Mouse (Mus musculus): ENCODE data around the gene Depdc5. TPM values are rescaled to one million over a fixed set of nuclear protein-coding genes. Genes with fewer than 3 reads are reported as not detected.
"Not testable (repeated sequence)": the region's sequence is repeated elsewhere in the genome, so short reads cannot be mapped to it uniquely, and the experiment has no call there.

Gene Depdc5
- polyA plus RNA-seq, 1 experiment from 2014 or later = 32.8 TPM

DNA sequence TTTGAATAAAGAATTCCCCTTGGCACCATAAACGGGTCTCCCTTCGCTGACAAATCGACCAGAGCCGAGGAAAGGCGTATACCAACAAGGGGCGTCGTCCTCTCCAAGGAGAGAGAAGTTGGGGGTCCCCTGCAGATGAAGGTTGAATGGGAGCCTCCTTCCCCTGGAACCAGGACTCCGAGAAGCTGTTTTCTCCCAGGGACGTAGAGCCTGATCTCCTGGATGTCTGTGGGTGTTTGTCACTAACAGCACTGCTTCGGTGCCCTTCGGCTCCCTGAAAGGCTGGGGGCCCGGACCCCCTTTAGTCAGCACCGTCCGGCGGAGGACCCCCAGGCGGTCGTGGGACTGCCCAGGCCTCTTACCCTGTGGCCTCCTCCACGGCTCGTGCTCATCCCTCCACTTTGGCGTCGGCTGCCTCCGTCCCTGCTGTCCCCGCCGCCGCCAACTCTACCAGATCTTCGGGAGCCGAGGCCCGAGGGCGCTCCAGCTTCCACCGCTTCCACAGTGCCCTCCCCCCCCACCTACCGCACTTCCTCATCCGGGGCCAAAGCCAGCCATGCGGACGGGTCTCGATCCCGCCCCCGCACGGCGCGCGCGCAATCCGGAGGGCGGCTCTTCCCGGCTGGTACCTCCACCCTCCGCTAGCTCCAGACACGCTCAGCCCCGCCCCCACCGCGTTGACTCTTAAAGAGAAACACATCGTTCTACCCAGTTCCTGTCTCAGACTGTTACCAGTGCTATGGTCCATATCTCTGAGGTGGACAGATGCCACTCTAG is 9.6 kb upstream of the Depdc5 start, which contains the start of gene Prr14l:
Gene Prr14l, minus strand, starts transcription at position 526 of the 777 bp plus-strand sequence.
- H3K27me3 ChIP-seq = no peaks in the 10 kb centered on the region
- peak within 1 kb of the TSS; percentile 66 for H3K4me2 ChIP-seq
- H3K4me1 ChIP-seq = peaks cover 35% of the 10 kb centered on the region
- H3K9ac ChIP-seq = peak within 1 kb of the TSS; percentile 97
- H3K27ac ChIP-seq = peak within 1 kb of the TSS; percentile 77
- ATAC-seq = peak; percentile 97
- H3K9me3 ChIP-seq (replicated peaks) = no peaks in the 10 kb centered on the region
- H3K4me3 ChIP-seq = peak within 1 kb of the TSS; percentile 95
- H3K36me3 ChIP-seq (ENCODE audit: poor library complexity, severe bottlenecking) = peaks cover 8% of the 10 kb centered on the region
- WGBS = under 1% methylated on average over 30 of the region's 51 CpGs

DNA sequence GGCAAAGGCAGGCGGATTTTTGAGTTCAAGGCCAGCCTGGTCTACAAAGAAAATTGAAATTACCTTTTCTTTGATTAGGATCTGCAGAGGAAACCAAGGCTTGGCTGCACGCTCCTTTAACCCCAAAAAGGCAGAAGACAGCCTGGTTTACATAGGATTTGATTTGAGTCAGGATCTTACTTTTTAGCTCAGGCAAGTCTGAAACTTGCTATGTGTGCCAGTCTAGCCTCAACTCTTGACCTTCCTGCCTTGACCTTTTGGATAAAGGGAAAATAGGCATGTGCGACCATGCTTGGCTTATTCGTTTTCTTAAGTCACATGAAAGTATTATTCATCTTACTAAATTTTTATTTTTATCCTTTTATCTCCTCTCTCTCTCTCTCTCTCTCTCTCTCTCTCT is 8.7 kb upstream of the Depdc5 start:
- no peak overlapping the region for H3K4me2 ChIP-seq
- H3K4me1 ChIP-seq = peaks cover 35% of the 10 kb centered on the region
- no peak overlapping the region for H3K9ac ChIP-seq
- no peaks in the 10 kb centered on the region for H3K27me3 ChIP-seq
- ATAC-seq = no peak
- H3K4me3 ChIP-seq = no peak overlapping the region
- H3K9me3 ChIP-seq (replicated peaks) = no peaks in the 10 kb centered on the region
- 89% methylated on average over 4 of the region's 4 CpGs for WGBS
- peaks cover 8% of the 10 kb centered on the region for H3K36me3 ChIP-seq (ENCODE audit: poor library complexity, severe bottlenecking)
- no peak overlapping the region for H3K27ac ChIP-seq

DNA sequence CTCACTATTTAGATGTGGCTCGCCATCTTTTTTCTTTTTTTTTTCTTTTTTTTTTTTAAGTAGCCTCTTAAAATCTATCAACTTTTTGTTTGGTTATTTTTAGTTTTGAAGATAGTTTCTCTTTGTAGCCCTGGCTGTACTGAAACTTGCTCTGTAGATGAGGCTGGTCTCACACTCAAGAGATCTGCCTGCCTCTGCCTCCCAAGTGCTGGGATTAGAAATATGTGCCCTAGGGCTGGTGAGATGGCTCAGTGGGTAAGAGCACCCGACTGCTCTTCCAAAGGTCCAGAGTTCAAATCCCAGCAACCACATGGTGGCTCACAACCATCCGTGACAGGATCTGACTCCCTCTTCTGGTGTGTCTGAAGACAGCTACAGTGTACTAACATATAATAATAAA is 8.2 kb upstream of the Depdc5 start:
- not testable (repeated sequence) for H3K36me3 ChIP-seq (ENCODE audit: poor library complexity, severe bottlenecking); H3K27me3 ChIP-seq; H3K4me3 ChIP-seq; ATAC-seq; H3K9me3 ChIP-seq (replicated peaks); H3K4me2 ChIP-seq; H3K9ac ChIP-seq; H3K27ac ChIP-seq
- H3K4me1 ChIP-seq = peaks cover 35% of the 10 kb centered on the region
- 89% methylated on average over 3 of the region's 3 CpGs for WGBS

DNA sequence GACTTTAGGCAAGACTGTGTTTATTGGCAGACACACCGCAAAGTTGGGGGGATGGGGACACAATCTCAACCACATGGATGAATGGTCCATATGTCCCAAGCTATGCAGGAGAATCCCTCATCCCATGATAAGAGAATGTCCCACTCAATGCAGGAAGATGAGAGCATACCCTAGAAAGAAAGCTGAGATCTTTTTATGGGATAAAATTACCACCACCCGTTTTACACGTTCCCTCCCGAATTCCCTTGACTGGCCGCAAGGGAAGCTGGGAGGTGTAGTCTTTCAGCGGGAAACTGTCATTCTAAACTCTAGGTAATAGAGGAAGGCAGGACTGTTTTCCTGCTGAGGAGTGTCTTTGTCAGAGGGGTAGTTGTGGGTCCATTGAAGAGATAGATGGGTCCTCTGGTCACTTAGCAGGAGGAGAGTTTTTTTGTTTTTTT is 5.7 kb upstream of the Depdc5 start:
- Histone ChIP-seq H3K4me3 (peak overlapping the region; percentile 47), H3K36me3 (ENCODE audit: poor library complexity, severe bottlenecking) (no peaks in the 10 kb centered on the region), H3K27me3 (no peaks in the 10 kb centered on the region), H3K9me3 (replicated peaks) (no peaks in the 10 kb centered on the region), H3K9ac (peak overlapping the region; percentile 63), H3K4me1 (peaks cover 14% of the 10 kb centered on the region), H3K4me2 (peak overlapping the region; percentile 60), H3K27ac (no peak overlapping the region)
- no peak for ATAC-seq
- 5% methylated on average over 6 of the region's 6 CpGs for WGBS

DNA sequence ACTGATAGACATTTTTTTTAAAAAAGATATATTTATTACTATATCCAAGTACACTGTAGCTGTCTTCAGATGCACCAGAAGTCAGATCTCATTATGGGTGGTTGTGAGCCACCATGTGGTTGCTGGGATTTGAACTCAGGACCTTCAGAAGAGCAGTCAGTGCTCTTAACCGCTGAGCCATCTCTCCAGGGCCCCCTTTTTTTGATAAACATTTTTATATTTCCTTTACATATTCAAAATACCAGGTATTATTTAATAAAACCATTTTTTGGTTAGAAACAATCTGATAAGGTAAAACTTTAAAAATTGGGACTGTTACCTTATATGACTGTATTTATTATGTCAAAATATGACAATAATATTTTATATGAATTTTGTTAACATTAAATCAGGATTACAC is 2.4 kb upstream of the Depdc5 start:
- no peak overlapping the region for H3K9ac ChIP-seq
- no peak overlapping the region for H3K4me3 ChIP-seq
- H3K27ac ChIP-seq = no peak overlapping the region
- no peaks in the 10 kb centered on the region for H3K9me3 ChIP-seq (replicated peaks)
- H3K4me2 ChIP-seq = no peak overlapping the region
- no peak for ATAC-seq
- 0 out of 2 replicates have a peak, but pooled peaks cover 2% of the 10 kb centered on the region for H3K36me3 ChIP-seq (ENCODE audit: poor library complexity, severe bottlenecking)
- peaks cover 15% of the 10 kb centered on the region for H3K4me1 ChIP-seq
- WGBS = 94% methylated on average over 1 of the region's 1 CpGs
- H3K27me3 ChIP-seq = no peaks in the 10 kb centered on the region

DNA sequence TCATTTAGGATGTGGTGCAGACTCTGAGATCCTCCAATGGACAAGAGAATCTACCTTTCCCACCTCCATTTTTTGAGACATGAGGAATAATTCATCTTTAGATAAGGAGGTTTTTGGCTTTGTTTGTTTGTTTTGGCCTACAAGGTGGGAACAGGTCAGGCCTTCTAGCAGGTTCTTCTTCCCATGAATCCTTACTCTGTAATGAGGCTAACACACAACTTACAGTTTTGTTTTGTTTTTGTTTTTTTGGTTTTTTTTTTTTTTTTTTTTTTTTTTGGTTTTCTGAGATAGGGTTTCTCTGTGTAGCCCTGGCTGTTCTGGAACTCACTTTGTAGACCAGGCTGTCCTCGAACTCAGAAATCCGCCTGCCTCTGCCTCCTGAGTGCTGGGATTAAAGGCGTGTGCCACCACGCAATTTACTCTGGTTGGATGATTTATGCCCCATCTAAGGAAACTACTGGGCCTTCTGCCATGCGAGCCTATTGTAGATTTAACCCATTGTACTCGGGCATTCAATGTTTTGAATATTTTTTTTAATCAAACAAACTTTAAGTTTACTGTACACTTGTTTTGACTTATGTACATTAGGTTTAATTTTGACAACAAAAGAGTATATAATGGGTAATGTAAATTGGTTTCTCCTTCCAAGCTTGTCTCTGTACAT is 900 bp upstream of the Depdc5 start:
- Histone ChIP-seq H3K9ac (no peak overlapping the region), H3K9me3 (replicated peaks) (no peaks in the 10 kb centered on the region), H3K4me1 (peaks cover 12% of the 10 kb centered on the region), H3K36me3 (ENCODE audit: poor library complexity, severe bottlenecking) (peaks cover 4% of the 10 kb centered on the region), H3K4me2 (peak overlapping the region; percentile 79; the same call in 1 of the 2 replicates), H3K27ac (no peak overlapping the region), H3K4me3 (peak overlapping the region; percentile 71; the same call in 1 of the 2 replicates), H3K27me3 (no peaks in the 10 kb centered on the region)
- WGBS = 72% methylated on average over 6 of the region's 6 CpGs
- no peak for ATAC-seq

DNA sequence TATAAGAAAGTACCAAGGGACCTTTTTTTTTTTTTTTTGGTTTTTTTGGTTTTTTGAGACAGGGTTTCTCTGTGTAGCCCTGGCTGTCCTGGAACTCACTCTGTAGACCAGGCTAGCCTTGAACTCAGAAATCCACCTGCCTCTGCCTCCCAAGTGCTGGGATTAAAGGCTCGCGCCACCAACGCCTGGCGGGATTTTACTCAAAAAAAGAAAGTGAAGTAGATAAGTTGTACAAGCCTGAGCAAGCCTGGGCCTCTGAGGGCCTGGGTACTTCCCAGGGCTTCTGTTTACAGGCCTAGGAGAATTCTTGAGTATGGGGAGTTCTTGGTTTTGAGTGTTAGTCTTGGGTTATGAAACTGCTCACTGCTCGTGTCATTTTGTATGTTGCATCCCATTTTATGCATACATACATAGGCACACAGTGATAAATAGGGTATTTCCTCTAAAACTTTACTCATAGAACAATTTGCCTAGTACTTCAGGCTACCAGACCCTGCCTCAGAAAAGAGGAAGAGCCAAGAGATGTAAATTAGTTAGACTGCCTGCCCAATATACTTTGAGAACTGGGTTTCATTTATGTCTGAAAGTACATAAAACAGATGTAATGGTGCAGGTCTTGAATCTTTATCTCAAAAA is 6.0 kb downstream of the Depdc5 start:
- Histone ChIP-seq H3K4me2 (no peak overlapping the region), H3K9ac (no peak overlapping the region), H3K4me1 (peaks cover 3% of the 10 kb centered on the region), H3K36me3 (ENCODE audit: poor library complexity, severe bottlenecking) (peaks cover 59% of the 10 kb centered on the region), H3K4me3 (no peak overlapping the region), H3K9me3 (replicated peaks) (no peaks in the 10 kb centered on the region), H3K27me3 (no peaks in the 10 kb centered on the region), H3K27ac (no peak overlapping the region)
- 97% methylated on average over 5 of the region's 5 CpGs for WGBS
- ATAC-seq = no peak

DNA sequence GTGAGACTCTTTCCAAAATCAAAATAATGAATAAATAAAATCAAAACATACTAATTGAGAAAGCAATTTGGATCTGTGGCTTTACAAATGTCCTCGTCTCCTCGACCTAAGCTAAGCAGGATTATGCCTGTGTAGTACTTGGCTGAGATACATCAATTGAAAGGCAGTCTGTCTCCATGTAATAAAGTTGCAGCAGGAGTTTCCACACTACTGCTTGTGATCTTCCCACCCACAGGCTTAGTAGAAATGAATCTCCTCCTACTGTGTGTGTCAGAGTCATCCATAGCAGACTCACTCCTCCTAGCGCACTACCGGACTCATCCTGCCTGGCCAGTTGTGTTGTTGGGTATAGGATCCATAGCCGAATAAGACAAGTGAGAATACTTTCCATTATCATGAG is 8.8 kb downstream of the Depdc5 start:
- Histone ChIP-seq H3K27me3 (no peaks in the 10 kb centered on the region), H3K9ac (no peak overlapping the region), H3K9me3 (replicated peaks) (no peaks in the 10 kb centered on the region), H3K27ac (no peak overlapping the region), H3K4me2 (no peak overlapping the region), H3K36me3 (ENCODE audit: poor library complexity, severe bottlenecking) (peaks cover 76% of the 10 kb centered on the region), H3K4me1 (no peaks in the 10 kb centered on the region), H3K4me3 (no peak overlapping the region)
- WGBS = 94% methylated on average over 5 of the region's 5 CpGs
- no peak for ATAC-seq

DNA sequence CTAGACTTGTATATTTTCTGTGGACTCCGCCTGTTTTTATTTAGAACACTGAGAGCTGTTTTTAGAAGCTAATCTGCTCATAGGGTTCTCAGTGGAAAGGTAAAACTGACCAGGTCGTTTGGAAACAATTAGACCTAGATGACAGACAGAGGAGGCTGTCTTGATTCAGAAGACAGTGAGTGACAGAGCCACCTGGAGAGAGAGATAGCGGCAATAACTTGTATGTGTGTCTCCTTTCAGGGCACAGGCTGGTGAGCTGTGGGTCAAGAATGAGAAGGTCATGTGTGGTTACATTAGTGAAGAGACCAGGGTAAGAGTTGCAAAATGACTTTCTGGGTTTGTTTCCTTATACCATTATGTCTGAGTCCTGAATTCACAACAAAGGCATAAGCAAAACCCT is 23.2 kb downstream of the Depdc5 start:
- peaks cover 70% of the 10 kb centered on the region for H3K36me3 ChIP-seq (ENCODE audit: poor library complexity, severe bottlenecking)
- no peak for ATAC-seq

DNA sequence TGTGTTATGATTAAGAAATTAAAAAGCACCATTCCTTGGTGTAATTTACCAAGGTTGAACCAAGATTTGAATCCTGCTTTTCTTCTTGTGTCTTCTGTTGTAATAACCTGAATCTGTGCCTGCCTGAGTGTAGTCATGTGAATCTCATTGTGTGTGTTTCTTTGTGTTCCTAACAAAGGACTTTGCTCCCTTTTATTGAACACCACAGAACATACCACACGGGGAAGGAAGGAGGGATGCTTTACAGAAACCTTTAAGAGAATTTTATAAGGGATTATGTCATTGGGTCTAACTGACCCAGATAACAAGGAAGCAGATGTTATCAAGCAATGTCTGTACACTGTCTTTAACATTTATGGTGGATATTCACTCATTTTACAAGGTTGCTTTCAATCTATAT is 44.0 kb downstream of the Depdc5 start:
- Histone ChIP-seq H3K4me3 (no peak overlapping the region), H3K4me2 (no peak overlapping the region), H3K9ac (no peak overlapping the region), H3K36me3 (ENCODE audit: poor library complexity, severe bottlenecking) (peaks cover 75% of the 10 kb centered on the region), H3K9me3 (replicated peaks) (no peaks in the 10 kb centered on the region), H3K27ac (no peak overlapping the region), H3K27me3 (no peaks in the 10 kb centered on the region), H3K4me1 (no peaks in the 10 kb centered on the region)
- no peak for ATAC-seq
- WGBS = 23% methylated on average over 1 of the region's 1 CpGs

More for the DNA sequence above, 23.2 kb downstream of the Depdc5 start:
- WGBS = 69% methylated on average over 3 of the region's 3 CpGs
- H3K4me3 ChIP-seq = no peak overlapping the region
- H3K4me1 ChIP-seq = no peaks in the 10 kb centered on the region
- no peaks in the 10 kb centered on the region for H3K9me3 ChIP-seq (replicated peaks)
- no peak overlapping the region for H3K9ac ChIP-seq
- no peaks in the 10 kb centered on the region for H3K27me3 ChIP-seq
- H3K27ac ChIP-seq = no peak overlapping the region
- H3K4me2 ChIP-seq = no peak overlapping the region

DNA sequence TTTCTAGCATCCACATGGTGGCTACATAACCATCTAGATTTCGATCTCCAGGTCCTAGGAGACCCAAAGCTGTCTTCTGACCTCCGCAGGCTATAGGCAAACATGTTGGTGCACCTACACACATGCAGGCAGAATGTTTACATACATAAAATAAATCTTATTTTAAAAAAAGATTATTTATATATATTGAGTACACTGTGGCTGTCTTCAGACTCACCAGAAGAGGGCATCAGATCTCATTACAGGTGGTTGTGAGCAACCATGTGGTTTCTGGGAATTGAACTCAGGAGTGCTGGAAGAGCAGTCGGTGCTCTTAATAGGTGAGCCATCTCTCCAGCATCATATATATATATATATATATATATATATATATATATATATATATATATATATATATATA is 50.6 kb downstream of the Depdc5 start:
- Histone ChIP-seq H3K36me3 (ENCODE audit: poor library complexity, severe bottlenecking) (peaks cover 75% of the 10 kb centered on the region), H3K27ac (no peak overlapping the region), H3K4me3 (no peak overlapping the region), H3K27me3 (no peaks in the 10 kb centered on the region), H3K4me2 (no peak overlapping the region), H3K9me3 (replicated peaks) (no peaks in the 10 kb centered on the region), H3K9ac (no peak overlapping the region), H3K4me1 (no peaks in the 10 kb centered on the region)
- no peak for ATAC-seq
- 84% methylated on average over 3 of the region's 3 CpGs for WGBS

DNA sequence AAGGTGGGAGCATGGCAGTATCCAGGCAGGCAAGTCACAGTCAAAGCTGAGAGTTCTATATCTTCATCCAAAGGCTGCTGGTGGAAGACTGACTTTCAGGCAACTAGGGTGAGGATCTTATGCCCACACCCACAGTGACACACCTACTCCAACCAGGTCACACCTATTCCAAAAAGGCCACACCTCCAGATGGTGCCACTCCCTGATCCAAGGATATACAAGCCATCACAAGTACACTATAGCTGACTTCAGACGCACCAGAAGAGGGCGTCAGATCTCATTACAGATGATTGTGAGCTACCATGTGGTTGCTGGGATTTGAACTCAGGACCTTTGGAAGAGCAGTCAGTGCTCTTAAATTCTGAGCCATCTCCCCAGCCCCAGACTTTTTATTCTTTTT is 55.8 kb downstream of the Depdc5 start:
- not testable (repeated sequence) for H3K4me1 ChIP-seq; H3K27me3 ChIP-seq; H3K4me3 ChIP-seq; H3K27ac ChIP-seq; H3K4me2 ChIP-seq; H3K9ac ChIP-seq; H3K9me3 ChIP-seq (replicated peaks); ATAC-seq
- peaks cover 76% of the 10 kb centered on the region for H3K36me3 ChIP-seq (ENCODE audit: poor library complexity, severe bottlenecking)
- WGBS = 96% methylated on average over 2 of the region's 2 CpGs

All from forebrain, embryonic 13.5 days (tissue).